Mouse (Mus musculus): ENCODE measurements around the gene Col4a3. TPM values are rescaled to one million over a fixed set of nuclear protein-coding genes. Genes with fewer than 3 reads are reported as not detected.

The Col4a3 gene
- polyA plus RNA-seq, 1 experiment from 2014 or later = 0.16 TPM

- Histone ChIP-seq H3K36me3 (ENCODE audit: control insufficient read depth, insufficient read depth, low read length) (no peaks in the 10 kb centered on the region), H3K4me1 (ENCODE audit: control insufficient read depth, insufficient read depth, low read length) (no peaks in the 10 kb centered on the region), H3K4me3 (ENCODE audit: low read length) (no peak overlapping the region), H3K4me2 (ENCODE audit: low read depth, low read length) (no peak overlapping the region), H3K27ac (ENCODE audit: low read length) (no peak overlapping the region), H3K9me3 (ENCODE audit: control insufficient read depth, low read length) (no peaks in the 10 kb centered on the region), H3K9ac (ENCODE audit: low read depth, low read length) (no peak overlapping the region), H3K27me3 (replicated peaks; ENCODE audit: control insufficient read depth, insufficient read depth, low read length) (no peaks in the 10 kb centered on the region)
- no peak for ATAC-seq
- 57% methylated on average over 7 of the region's 7 CpGs for WGBS
These were observed 16.7 kb downstream of the Col4a3 start for GRCm38 (mm10) chr1:82603198-82603950.

DNA sequence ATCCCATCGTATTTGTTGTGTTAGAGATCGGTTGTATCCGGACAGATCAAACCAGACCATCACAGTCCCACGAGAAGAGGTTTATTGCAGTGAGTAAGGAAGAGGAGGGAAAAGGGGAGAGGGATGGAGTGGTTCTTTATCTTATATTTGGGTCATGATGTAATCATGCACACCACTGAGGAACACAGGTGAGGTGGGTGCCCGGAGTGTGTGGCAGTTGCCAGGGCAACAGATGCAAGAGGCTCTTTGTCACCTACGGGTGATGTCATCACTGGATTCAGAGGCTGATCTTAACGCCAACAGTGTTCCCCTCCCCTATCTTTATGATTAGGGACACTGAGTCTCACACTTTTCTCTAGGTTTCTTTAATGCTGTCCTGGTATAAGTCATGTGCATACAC, 18.6 kb downstream of the Col4a3 start:
- no peak for ATAC-seq
- Histone ChIP-seq H3K27ac (ENCODE audit: low read length) (no peak overlapping the region), H3K9me3 (ENCODE audit: control insufficient read depth, low read length) (no peaks in the 10 kb centered on the region), H3K9ac (ENCODE audit: low read depth, low read length) (no peak overlapping the region), H3K36me3 (ENCODE audit: control insufficient read depth, insufficient read depth, low read length) (no peaks in the 10 kb centered on the region), H3K4me2 (ENCODE audit: low read depth, low read length) (no peak overlapping the region), H3K4me3 (ENCODE audit: low read length) (no peak overlapping the region), H3K4me1 (ENCODE audit: control insufficient read depth, insufficient read depth, low read length) (no peaks in the 10 kb centered on the region), H3K27me3 (replicated peaks; ENCODE audit: control insufficient read depth, insufficient read depth, low read length) (no peaks in the 10 kb centered on the region)
- WGBS = 83% methylated on average over 7 of the region's 7 CpGs

DNA sequence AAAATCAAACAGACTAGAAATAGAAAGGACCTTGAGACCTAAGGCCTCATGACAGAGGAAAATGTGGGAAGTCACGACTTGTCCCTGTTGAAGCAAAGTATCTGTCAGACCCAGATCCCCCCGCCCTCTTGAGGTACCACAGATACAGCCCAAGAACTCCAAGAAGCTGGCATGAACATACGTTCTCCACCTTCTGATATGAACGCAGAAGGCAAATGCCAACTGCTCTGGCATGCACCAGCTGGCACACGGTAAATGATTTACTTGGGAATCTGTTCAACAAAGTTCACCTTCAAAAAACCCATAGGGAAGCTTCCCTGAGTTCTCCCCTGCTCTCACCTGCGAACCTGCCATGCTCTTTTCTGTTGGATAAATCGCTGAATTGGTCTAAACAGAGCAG, 19.1 kb downstream of the Col4a3 start:
- ATAC-seq = no peak
- Histone ChIP-seq H3K4me2 (ENCODE audit: low read depth, low read length) (no peak overlapping the region), H3K27ac (ENCODE audit: low read length) (no peak overlapping the region), H3K27me3 (replicated peaks; ENCODE audit: control insufficient read depth, insufficient read depth, low read length) (no peaks in the 10 kb centered on the region), H3K4me1 (ENCODE audit: control insufficient read depth, insufficient read depth, low read length) (no peaks in the 10 kb centered on the region), H3K9ac (ENCODE audit: low read depth, low read length) (no peak overlapping the region), H3K36me3 (ENCODE audit: control insufficient read depth, insufficient read depth, low read length) (no peaks in the 10 kb centered on the region), H3K9me3 (ENCODE audit: control insufficient read depth, low read length) (no peaks in the 10 kb centered on the region), H3K4me3 (ENCODE audit: low read length) (no peak overlapping the region)
- 80% methylated on average over 7 of the region's 7 CpGs for WGBS

- no peaks in the 10 kb centered on the region for H3K9me3 ChIP-seq (ENCODE audit: control insufficient read depth, low read length)
- ATAC-seq = no peak
- H3K27me3 ChIP-seq (replicated peaks; ENCODE audit: control insufficient read depth, insufficient read depth, low read length) = no peaks in the 10 kb centered on the region
- 73% methylated on average over 9 of the region's 9 CpGs for WGBS
- no peak overlapping the region for H3K4me3 ChIP-seq (ENCODE audit: low read length)
- no peaks in the 10 kb centered on the region for H3K4me1 ChIP-seq (ENCODE audit: control insufficient read depth, insufficient read depth, low read length)
- H3K27ac ChIP-seq (ENCODE audit: low read length) = no peak overlapping the region
- H3K4me2 ChIP-seq (ENCODE audit: low read depth, low read length) = no peak overlapping the region
- H3K36me3 ChIP-seq (ENCODE audit: control insufficient read depth, insufficient read depth, low read length) = no peaks in the 10 kb centered on the region
- no peak overlapping the region for H3K9ac ChIP-seq (ENCODE audit: low read depth, low read length)
These were observed 22.0 kb downstream of the Col4a3 start for GRCm38 (mm10) chr1:82608646-82609262.

GRCm38 (mm10) chr1:82612061-82612660, 25.4 kb downstream of the Col4a3 start:
- 70% methylated on average over 9 of the region's 9 CpGs for WGBS
- Histone ChIP-seq H3K4me2 (ENCODE audit: low read depth, low read length) (no peak overlapping the region), H3K9me3 (ENCODE audit: control insufficient read depth, low read length) (no peaks in the 10 kb centered on the region), H3K36me3 (ENCODE audit: control insufficient read depth, insufficient read depth, low read length) (no peaks in the 10 kb centered on the region), H3K27me3 (replicated peaks; ENCODE audit: control insufficient read depth, insufficient read depth, low read length) (no peaks in the 10 kb centered on the region), H3K9ac (ENCODE audit: low read depth, low read length) (no peak overlapping the region), H3K27ac (ENCODE audit: low read length) (no peak overlapping the region), H3K4me1 (ENCODE audit: control insufficient read depth, insufficient read depth, low read length) (no peaks in the 10 kb centered on the region), H3K4me3 (ENCODE audit: low read length) (no peak overlapping the region)
- ATAC-seq = no peak

GRCm38 (mm10) chr1:82618001-82618400, 31.3 kb downstream of the Col4a3 start:
- Histone ChIP-seq H3K27me3 (replicated peaks; ENCODE audit: control insufficient read depth, insufficient read depth, low read length) (no peaks in the 10 kb centered on the region), H3K4me2 (ENCODE audit: low read depth, low read length) (no peak overlapping the region), H3K9ac (ENCODE audit: low read depth, low read length) (no peak overlapping the region), H3K4me1 (ENCODE audit: control insufficient read depth, insufficient read depth, low read length) (no peaks in the 10 kb centered on the region), H3K4me3 (ENCODE audit: low read length) (no peak overlapping the region), H3K36me3 (ENCODE audit: control insufficient read depth, insufficient read depth, low read length) (no peaks in the 10 kb centered on the region), H3K27ac (ENCODE audit: low read length) (no peak overlapping the region), H3K9me3 (ENCODE audit: control insufficient read depth, low read length) (no peaks in the 10 kb centered on the region)
- WGBS = 75% methylated on average over 5 of the region's 5 CpGs
- ATAC-seq = no peak

DNA sequence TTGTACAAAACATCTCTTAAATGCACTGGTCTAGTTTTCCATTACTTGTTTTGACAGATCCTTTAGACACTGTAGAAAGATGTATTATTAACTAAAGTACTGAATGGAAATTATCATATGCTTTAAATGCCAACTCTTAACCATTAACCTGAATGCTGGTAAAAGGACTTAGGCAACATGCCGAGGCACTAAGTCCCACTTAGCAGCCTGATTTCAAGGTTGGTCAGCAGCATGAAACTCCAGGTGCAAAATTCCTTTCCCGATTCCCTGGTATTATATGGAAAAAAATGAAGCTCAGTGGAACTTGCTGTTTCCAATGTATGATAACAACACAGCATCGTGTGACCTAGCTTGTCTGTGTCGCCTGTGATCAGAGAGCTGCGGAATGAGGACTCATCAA, 31.9 kb downstream of the Col4a3 start:
- Histone ChIP-seq H3K4me3 (ENCODE audit: low read length) (no peak overlapping the region), H3K4me2 (ENCODE audit: low read depth, low read length) (no peak overlapping the region), H3K9ac (ENCODE audit: low read depth, low read length) (no peak overlapping the region), H3K27ac (ENCODE audit: low read length) (no peak overlapping the region), H3K27me3 (replicated peaks; ENCODE audit: control insufficient read depth, insufficient read depth, low read length) (no peaks in the 10 kb centered on the region), H3K4me1 (ENCODE audit: control insufficient read depth, insufficient read depth, low read length) (no peaks in the 10 kb centered on the region), H3K36me3 (ENCODE audit: control insufficient read depth, insufficient read depth, low read length) (no peaks in the 10 kb centered on the region), H3K9me3 (ENCODE audit: control insufficient read depth, low read length) (no peaks in the 10 kb centered on the region)
- no peak for ATAC-seq
- 85% methylated on average over 5 of the region's 5 CpGs for WGBS

DNA sequence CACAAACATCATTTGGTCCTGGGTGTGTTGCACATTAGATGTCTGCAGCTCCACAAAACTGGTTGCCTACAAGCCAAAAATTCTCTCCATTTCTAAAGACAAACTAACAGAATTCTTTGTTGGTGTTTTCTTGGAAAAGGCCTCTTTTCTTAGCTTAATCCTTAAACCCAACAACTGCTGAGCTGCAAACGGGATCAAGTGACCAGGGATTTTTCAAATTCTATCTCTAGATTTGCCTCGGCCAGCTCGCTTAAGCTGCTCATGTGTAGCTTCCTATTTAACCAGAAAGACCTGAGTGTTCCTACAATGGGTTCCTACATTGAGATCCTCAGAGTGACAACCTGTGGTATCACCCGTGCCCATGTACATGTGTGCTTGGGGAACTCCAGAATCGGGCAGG, 33.3 kb downstream of the Col4a3 start:
- 85% methylated on average over 5 of the region's 5 CpGs for WGBS

DNA sequence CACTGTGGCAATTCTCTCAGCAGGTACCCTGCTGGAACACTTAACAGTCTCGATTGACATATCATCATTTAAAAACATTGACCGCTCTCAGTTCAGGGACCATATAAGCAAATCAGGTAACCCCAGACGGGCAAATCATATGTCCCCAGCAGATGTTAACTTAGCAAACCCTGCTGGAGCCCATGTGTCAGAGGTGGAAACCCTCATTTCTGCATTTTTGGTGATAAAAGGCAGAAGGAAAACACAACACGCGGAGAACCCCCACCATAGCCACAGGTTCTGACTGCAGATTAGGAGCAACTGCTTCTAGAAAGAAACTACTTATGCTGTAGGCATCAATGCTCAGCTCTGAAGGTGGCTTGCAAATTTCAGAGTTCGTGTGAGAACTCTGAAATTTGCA, 38.2 kb downstream of the Col4a3 start:
- no peak overlapping the region for H3K27ac ChIP-seq (ENCODE audit: low read length)
- H3K9me3 ChIP-seq (ENCODE audit: control insufficient read depth, low read length) = no peaks in the 10 kb centered on the region
- no peaks in the 10 kb centered on the region for H3K36me3 ChIP-seq (ENCODE audit: control insufficient read depth, insufficient read depth, low read length)
- no peak for ATAC-seq
- H3K9ac ChIP-seq (ENCODE audit: low read depth, low read length) = no peak overlapping the region
- no peak overlapping the region for H3K4me2 ChIP-seq (ENCODE audit: low read depth, low read length)
- no peaks in the 10 kb centered on the region for H3K4me1 ChIP-seq (ENCODE audit: control insufficient read depth, insufficient read depth, low read length)
- 76% methylated on average over 6 of the region's 6 CpGs for WGBS
- no peaks in the 10 kb centered on the region for H3K27me3 ChIP-seq (replicated peaks; ENCODE audit: control insufficient read depth, insufficient read depth, low read length)
- H3K4me3 ChIP-seq (ENCODE audit: low read length) = no peak overlapping the region

More for the DNA sequence above, 33.3 kb downstream of the Col4a3 start:
- H3K4me3 ChIP-seq (ENCODE audit: low read length) = no peak overlapping the region
- H3K4me2 ChIP-seq (ENCODE audit: low read depth, low read length) = no peak overlapping the region
- no peaks in the 10 kb centered on the region for H3K36me3 ChIP-seq (ENCODE audit: control insufficient read depth, insufficient read depth, low read length)
- H3K4me1 ChIP-seq (ENCODE audit: control insufficient read depth, insufficient read depth, low read length) = no peaks in the 10 kb centered on the region
- no peaks in the 10 kb centered on the region for H3K27me3 ChIP-seq (replicated peaks; ENCODE audit: control insufficient read depth, insufficient read depth, low read length)
- ATAC-seq = no peak
- H3K9me3 ChIP-seq (ENCODE audit: control insufficient read depth, low read length) = no peaks in the 10 kb centered on the region
- no peak overlapping the region for H3K9ac ChIP-seq (ENCODE audit: low read depth, low read length)
- no peak overlapping the region for H3K27ac ChIP-seq (ENCODE audit: low read length)
